Mouse (Mus musculus): ENCODE results near the gene Tbc1d24. TPM values are rescaled to one million over a fixed set of nuclear protein-coding genes. Genes with fewer than 3 reads are reported as not detected.

Gene Tbc1d24
- polyA plus RNA-seq, 1 experiment from 2014 or later: 34.7 TPM

- Histone ChIP-seq H3K4me3 (ENCODE audit: low read depth, low read length) (no peak overlapping the region), H3K27me3 (ENCODE audit: control insufficient read depth, insufficient read depth, low read length) (no peaks in the 10 kb centered on the region), H3K9me3 (ENCODE audit: control insufficient read depth, low read length) (no peaks in the 10 kb centered on the region), H3K4me2 (ENCODE audit: low read depth, low read length) (no peak overlapping the region), H3K36me3 (ENCODE audit: control insufficient read depth, insufficient read depth, low read length) (peaks cover 8% of the 10 kb centered on the region), H3K9ac (replicated peaks; ENCODE audit: low read depth, low read length) (no peak overlapping the region), H3K4me1 (ENCODE audit: control insufficient read depth, insufficient read depth, low read length) (peaks cover 22% of the 10 kb centered on the region), H3K27ac (ENCODE audit: low read depth, low read length) (no peak overlapping the region)
- WGBS: 86% methylated on average over 4 of the region's 4 CpGs
- no peak for ATAC-seq (ENCODE audit: low read depth)
Measured at GRCm38 (mm10) chr17:24171738-24172137, 33.6 kb downstream of the Tbc1d24 start.

GRCm38 (mm10) chr17:24170729-24171128 is 34.6 kb downstream of the Tbc1d24 start:
- Histone ChIP-seq H3K9ac (replicated peaks; ENCODE audit: low read depth, low read length) (no peak overlapping the region), H3K27me3 (ENCODE audit: control insufficient read depth, insufficient read depth, low read length) (no peaks in the 10 kb centered on the region), H3K36me3 (ENCODE audit: control insufficient read depth, insufficient read depth, low read length) (peaks cover 8% of the 10 kb centered on the region), H3K4me3 (ENCODE audit: low read depth, low read length) (no peak overlapping the region), H3K9me3 (ENCODE audit: control insufficient read depth, low read length) (no peaks in the 10 kb centered on the region), H3K4me2 (ENCODE audit: low read depth, low read length) (no peak overlapping the region), H3K4me1 (ENCODE audit: control insufficient read depth, insufficient read depth, low read length) (peaks cover 22% of the 10 kb centered on the region), H3K27ac (ENCODE audit: low read depth, low read length) (no peak overlapping the region)
- ATAC-seq (ENCODE audit: low read depth): no peak
- WGBS: 84% methylated on average over 5 of the region's 5 CpGs

- 66% methylated on average over 3 of the region's 3 CpGs for WGBS
- H3K4me2 ChIP-seq (ENCODE audit: low read depth, low read length): peak overlapping the region; percentile 74
Measured at GRCm38 (mm10) chr17:24170125-24170524, 35.2 kb downstream of the Tbc1d24 start.

GRCm38 (mm10) chr17:24169317-24170065 is 35.9 kb downstream of the Tbc1d24 start, which contains the start of gene Atp6v0c:
Gene Atp6v0c (minus strand): TSS chr17:24169702.
- Histone ChIP-seq H3K9ac (replicated peaks; ENCODE audit: low read depth, low read length) (peak within 1 kb of the TSS; percentile 94), H3K4me1 (ENCODE audit: control insufficient read depth, insufficient read depth, low read length) (peaks cover 22% of the 10 kb centered on the region), H3K4me3 (ENCODE audit: low read depth, low read length) (peak within 1 kb of the TSS; percentile 87), H3K9me3 (ENCODE audit: control insufficient read depth, low read length) (no peaks in the 10 kb centered on the region), H3K36me3 (ENCODE audit: control insufficient read depth, insufficient read depth, low read length) (peaks cover 15% of the 10 kb centered on the region), H3K27ac (ENCODE audit: low read depth, low read length) (peak within 1 kb of the TSS; percentile 99), H3K27me3 (ENCODE audit: control insufficient read depth, insufficient read depth, low read length) (no peaks in the 10 kb centered on the region), H3K4me2 (ENCODE audit: low read depth, low read length) (peak within 1 kb of the TSS; percentile 74)
- ATAC-seq (ENCODE audit: low read depth): peak; percentile 89
- WGBS: under 1% methylated on average over 58 of the region's 58 CpGs

More at GRCm38 (mm10) chr17:24170125-24170524, 35.2 kb downstream of the Tbc1d24 start:
- H3K4me1 ChIP-seq (ENCODE audit: control insufficient read depth, insufficient read depth, low read length): peaks cover 22% of the 10 kb centered on the region
- no peaks in the 10 kb centered on the region for H3K27me3 ChIP-seq (ENCODE audit: control insufficient read depth, insufficient read depth, low read length)
- peak overlapping the region; percentile 99; the same call in 1 of the 2 replicates for H3K27ac ChIP-seq (ENCODE audit: low read depth, low read length)
- peak overlapping the region; percentile 94; the same call in 1 of the 2 replicates for H3K9ac ChIP-seq (replicated peaks; ENCODE audit: low read depth, low read length)
- no peak for ATAC-seq (ENCODE audit: low read depth)
- H3K4me3 ChIP-seq (ENCODE audit: low read depth, low read length): peak overlapping the region; percentile 87
- peaks cover 10% of the 10 kb centered on the region for H3K36me3 ChIP-seq (ENCODE audit: control insufficient read depth, insufficient read depth, low read length)
- H3K9me3 ChIP-seq (ENCODE audit: control insufficient read depth, low read length): no peaks in the 10 kb centered on the region

DNA sequence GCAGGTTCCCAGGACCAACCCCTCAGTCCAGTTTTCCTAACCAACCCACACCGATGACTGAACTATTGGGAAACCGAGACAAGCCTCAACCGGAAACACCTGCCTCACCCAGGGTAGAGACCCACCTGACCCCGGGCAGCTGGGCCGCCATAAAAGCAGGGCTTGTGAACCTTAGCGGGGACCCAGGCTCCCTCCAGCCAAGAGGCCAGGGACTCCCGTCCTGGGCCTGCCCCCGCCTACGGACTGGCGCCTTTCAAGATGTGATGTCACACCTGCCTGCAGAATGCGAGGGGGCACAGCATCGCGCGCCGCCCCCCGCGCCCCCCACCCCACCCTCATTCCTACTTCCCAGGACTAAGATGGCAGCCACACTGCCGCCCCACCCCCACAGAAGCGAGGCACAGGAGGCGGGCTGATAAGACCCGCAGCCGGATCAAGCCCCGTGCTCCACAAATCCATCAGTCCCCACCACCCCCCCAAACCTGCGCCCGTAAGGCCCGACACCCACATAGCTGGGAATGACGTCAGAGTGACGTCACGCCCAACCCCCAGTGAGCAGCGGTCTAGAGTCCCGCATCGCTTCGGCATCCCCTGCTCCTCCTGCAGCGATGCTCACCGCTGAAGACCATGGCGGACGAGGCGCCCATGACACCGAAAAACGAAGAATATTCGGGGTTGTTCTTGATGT is 36.6 kb downstream of the Tbc1d24 start:
- peak; percentile 61 for ATAC-seq (ENCODE audit: low read depth)
- no peaks in the 10 kb centered on the region for H3K27me3 ChIP-seq (ENCODE audit: control insufficient read depth, insufficient read depth, low read length)
- WGBS: under 1% methylated on average over 35 of the region's 41 CpGs
- peak overlapping the region; percentile 87 for H3K4me3 ChIP-seq (ENCODE audit: low read depth, low read length)
- peaks cover 15% of the 10 kb centered on the region for H3K36me3 ChIP-seq (ENCODE audit: control insufficient read depth, insufficient read depth, low read length)
- peak overlapping the region; percentile 94 for H3K9ac ChIP-seq (replicated peaks; ENCODE audit: low read depth, low read length)
- H3K27ac ChIP-seq (ENCODE audit: low read depth, low read length): peak overlapping the region; percentile 99
- H3K4me2 ChIP-seq (ENCODE audit: low read depth, low read length): peak overlapping the region; percentile 74
- H3K9me3 ChIP-seq (ENCODE audit: control insufficient read depth, low read length): no peaks in the 10 kb centered on the region
- peaks cover 22% of the 10 kb centered on the region for H3K4me1 ChIP-seq (ENCODE audit: control insufficient read depth, insufficient read depth, low read length)

DNA sequence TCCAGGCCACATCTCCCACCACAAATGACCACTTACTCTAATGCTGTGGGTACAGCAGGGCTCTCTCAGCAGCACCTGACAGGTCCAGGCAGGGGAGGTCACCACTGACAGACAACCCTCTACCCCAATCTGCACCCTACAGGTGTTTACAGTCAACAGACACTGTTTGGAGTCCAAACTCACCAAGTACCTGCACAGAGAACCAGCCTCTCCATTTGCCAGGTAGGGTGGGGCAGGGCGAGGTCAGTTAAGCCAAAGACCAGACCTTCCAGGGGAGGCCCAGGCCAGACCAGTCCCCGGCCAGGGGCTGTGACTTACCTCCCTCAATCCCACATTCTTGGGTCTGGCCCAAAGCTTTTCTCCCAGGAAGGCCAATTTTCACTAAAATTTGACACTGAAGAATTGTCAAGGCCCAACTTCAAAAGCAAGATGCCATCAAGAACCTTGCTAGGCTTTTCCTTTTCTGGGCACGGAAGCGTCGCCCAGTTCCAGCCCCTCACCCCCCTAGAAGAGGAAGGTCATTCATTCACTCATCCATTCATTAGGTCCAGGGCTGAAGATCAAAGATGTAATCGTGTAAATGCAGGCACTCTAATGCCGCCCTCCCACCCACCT is 37.4 kb downstream of the Tbc1d24 start:
- 61% methylated on average over 7 of the region's 7 CpGs for WGBS
- Histone ChIP-seq H3K4me1 (ENCODE audit: control insufficient read depth, insufficient read depth, low read length) (peaks cover 22% of the 10 kb centered on the region), H3K4me2 (ENCODE audit: low read depth, low read length) (peak overlapping the region; percentile 74), H3K4me3 (ENCODE audit: low read depth, low read length) (peak overlapping the region; percentile 87), H3K27me3 (ENCODE audit: control insufficient read depth, insufficient read depth, low read length) (no peaks in the 10 kb centered on the region), H3K36me3 (ENCODE audit: control insufficient read depth, insufficient read depth, low read length) (peaks cover 15% of the 10 kb centered on the region), H3K27ac (ENCODE audit: low read depth, low read length) (peak overlapping the region; percentile 99), H3K9me3 (ENCODE audit: control insufficient read depth, low read length) (no peaks in the 10 kb centered on the region), H3K9ac (replicated peaks; ENCODE audit: low read depth, low read length) (peak overlapping the region; percentile 94)
- ATAC-seq (ENCODE audit: low read depth): no peak

GRCm38 (mm10) chr17:24167120-24167519 is 38.2 kb downstream of the Tbc1d24 start:
- H3K4me1 ChIP-seq (ENCODE audit: control insufficient read depth, insufficient read depth, low read length): peaks cover 25% of the 10 kb centered on the region
- H3K9ac ChIP-seq (replicated peaks; ENCODE audit: low read depth, low read length): no peak overlapping the region
- H3K36me3 ChIP-seq (ENCODE audit: control insufficient read depth, insufficient read depth, low read length): peaks cover 15% of the 10 kb centered on the region
- H3K4me2 ChIP-seq (ENCODE audit: low read depth, low read length): peak overlapping the region; percentile 74; the same call in 1 of the 2 replicates
- no peak overlapping the region for H3K4me3 ChIP-seq (ENCODE audit: low read depth, low read length)
- no peak for ATAC-seq (ENCODE audit: low read depth)
- H3K27me3 ChIP-seq (ENCODE audit: control insufficient read depth, insufficient read depth, low read length): no peaks in the 10 kb centered on the region
- no peak overlapping the region for H3K27ac ChIP-seq (ENCODE audit: low read depth, low read length)
- 92% methylated on average over 6 of the region's 6 CpGs for WGBS
- no peaks in the 10 kb centered on the region for H3K9me3 ChIP-seq (ENCODE audit: control insufficient read depth, low read length)

GRCm38 (mm10) chr17:24164566-24165259 is 40.6 kb downstream of the Tbc1d24 start:
- H3K27me3 ChIP-seq (ENCODE audit: control insufficient read depth, insufficient read depth, low read length): no peaks in the 10 kb centered on the region
- no peak for ATAC-seq (ENCODE audit: low read depth)
- H3K36me3 ChIP-seq (ENCODE audit: control insufficient read depth, insufficient read depth, low read length): peaks cover 15% of the 10 kb centered on the region
- no peak overlapping the region for H3K4me3 ChIP-seq (ENCODE audit: low read depth, low read length)
- H3K4me1 ChIP-seq (ENCODE audit: control insufficient read depth, insufficient read depth, low read length): peaks cover 19% of the 10 kb centered on the region
- H3K4me2 ChIP-seq (ENCODE audit: low read depth, low read length): no peak overlapping the region
- H3K9ac ChIP-seq (replicated peaks; ENCODE audit: low read depth, low read length): no peak overlapping the region
- no peaks in the 10 kb centered on the region for H3K9me3 ChIP-seq (ENCODE audit: control insufficient read depth, low read length)
- H3K27ac ChIP-seq (ENCODE audit: low read depth, low read length): no peak overlapping the region
- WGBS: 87% methylated on average over 8 of the region's 11 CpGs
